Mouse (Mus musculus): ENCODE data around the gene Atl2.

Atl2 gene

DNA sequence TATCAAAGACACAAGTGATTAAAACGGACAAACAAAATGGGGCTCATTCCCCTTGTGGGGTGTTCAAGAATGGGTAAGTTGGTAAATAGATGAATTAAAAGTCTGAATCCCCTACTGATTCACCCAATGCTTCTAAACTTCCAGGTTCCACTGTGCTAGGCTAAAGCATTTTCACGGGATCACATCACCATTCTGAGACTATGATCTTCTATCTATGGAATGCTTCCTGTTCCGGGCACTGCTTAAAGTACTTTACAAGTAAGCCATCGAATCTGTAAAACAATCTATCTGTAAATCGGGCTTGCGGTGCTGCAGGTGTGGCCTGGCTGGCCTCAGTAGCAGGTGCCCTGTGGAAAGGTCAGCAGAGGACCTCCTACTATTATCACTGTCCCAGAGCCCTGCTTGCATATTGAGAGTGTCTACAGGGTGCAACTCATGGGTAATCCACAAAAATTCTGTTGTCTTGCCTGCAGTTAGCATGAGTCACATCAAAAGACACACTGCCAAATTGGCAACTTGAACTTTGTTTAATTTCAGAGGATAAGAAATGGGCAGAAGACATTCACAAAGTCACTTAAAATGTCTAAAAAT, 2.3 kb upstream of the Atl2 start:
- DNase-seq (ENCODE audit: low read depth in 1 of 2, low spot score in 2 of 2), result no peak

DNA sequence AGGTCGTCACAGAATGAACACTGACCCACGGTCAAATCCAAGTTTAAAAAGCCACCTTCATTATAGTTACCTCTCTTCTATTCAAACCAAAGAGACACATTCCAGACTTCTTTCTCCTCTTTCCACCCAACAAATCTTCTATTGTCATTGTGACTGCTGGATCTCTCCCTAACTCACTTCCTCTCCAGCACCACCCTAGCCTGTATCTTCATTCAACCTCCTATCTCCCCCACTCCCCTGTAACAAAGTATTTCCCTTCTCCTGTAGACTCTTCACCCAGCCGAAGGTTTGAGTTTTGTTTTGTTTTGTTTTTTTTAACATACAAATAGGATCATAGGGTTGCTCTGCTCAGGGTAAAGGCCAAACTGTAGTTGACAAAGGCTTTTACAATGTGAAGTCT, 1.7 kb upstream of the Atl2 start:
- no peak for DNase-seq (ENCODE audit: low read depth in 1 of 2, low spot score in 2 of 2)

DNA sequence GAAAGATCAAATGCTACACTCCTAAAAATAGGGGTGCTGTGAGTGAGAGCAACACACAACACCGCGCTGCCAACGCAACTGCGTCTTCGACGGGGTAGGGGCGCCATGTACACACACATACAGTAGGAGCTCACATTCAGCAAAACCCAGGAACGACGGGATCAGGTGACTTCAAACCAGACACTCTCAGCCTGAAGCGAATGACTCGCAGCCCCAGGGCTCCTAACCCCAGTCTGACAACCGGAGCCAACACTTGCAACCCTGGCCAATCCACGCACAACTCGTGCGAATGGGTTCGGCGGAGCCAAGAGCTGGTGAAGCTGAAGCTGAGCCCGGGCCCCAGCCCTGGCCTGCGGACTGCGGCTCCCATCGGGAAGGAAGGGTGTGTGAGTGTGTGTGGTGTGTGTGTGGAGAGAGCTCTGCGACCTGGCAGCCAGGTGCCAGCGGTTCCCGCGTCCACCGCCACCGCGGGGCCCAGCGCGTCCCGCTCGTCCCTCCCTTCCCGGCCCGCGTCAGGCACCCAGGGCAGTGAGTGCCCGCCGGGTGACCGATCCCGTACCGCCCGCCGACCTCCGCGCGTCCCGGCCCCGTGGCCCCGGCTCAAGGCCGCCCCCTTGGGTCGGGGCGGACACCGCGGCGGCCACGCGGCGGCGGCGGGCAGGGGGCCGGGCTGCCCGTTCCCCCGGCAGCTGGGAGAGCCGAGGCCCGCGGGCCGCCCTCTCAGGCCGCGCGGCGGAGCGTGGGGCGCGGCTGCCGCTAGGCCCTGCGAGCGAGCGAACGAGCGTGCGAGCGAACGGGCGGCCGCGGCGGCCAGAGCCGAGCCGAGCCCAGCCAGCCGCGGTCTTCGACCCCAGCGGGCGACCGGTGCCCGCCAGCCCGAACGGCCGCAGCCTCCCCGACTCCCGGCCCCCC, 696 bp downstream of the Atl2 start:
- peak; percentile 5 to 34 for DNase-seq (ENCODE audit: low read depth in 1 of 2, low spot score in 2 of 2)

DNA sequence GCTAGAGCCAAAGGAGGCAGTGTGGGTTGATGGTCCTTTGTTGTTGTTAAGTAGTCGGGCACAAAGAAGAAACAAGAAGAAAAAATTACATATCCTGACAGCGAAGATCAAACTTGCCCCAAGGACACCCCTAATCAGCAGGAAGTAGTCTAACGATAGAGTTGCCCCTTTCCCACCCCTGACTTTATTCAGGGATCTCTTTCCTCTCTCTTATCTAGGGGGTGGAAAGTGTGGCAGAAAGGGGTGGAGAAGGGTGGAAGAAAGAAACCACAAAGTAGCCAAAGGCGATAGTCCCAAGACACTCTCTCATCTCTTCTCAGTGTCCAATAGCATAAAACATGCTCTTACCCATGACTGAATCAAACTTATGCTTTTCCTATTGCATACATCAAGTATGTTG, 1.9 kb downstream of the Atl2 start:
- DNase-seq (ENCODE audit: low read depth in 1 of 2, low spot score in 2 of 2), result no peak

DNA sequence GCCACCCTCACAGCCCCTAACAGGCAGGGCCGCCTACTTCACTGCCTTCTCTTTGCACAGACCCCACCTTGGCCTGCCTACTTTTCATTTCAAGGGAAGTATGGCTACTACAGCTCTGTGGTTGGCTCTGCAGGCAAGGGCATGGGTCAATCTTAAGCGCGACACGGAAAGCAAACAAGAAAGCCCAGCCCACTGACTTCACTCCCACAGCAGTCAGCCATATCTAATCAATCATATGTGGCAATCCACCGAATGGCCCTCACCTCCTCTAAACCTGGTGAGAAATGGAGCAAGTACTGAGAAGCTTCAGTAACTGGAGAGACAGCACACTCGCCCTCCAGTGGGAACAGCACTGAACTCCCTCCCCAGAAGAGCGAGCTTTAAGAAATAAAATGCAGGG, 4.0 kb downstream of the Atl2 start:
- no peak for DNase-seq (ENCODE audit: low read depth in 1 of 2, low spot score in 2 of 2)

DNA sequence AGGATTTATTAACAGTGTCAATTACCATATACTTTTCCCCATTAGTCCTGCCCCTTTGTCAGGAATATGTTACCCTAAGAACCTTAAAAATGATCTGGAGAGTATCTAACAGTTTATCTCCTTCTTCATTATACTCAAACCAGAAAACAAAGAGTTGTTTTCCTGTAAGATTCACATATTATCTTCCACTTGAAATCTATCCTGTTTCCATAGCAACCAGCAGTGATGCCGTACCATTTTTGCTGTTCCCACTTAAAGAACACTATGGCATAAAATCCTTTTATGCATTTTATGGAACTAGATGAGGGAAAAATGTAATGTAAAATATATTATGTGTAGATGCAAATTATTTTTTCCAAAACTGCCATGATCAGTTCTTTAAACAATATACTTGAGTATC, 8.0 kb downstream of the Atl2 start:
- DNase-seq (ENCODE audit: low read depth in 1 of 2, low spot score in 2 of 2), result no peak

DNA sequence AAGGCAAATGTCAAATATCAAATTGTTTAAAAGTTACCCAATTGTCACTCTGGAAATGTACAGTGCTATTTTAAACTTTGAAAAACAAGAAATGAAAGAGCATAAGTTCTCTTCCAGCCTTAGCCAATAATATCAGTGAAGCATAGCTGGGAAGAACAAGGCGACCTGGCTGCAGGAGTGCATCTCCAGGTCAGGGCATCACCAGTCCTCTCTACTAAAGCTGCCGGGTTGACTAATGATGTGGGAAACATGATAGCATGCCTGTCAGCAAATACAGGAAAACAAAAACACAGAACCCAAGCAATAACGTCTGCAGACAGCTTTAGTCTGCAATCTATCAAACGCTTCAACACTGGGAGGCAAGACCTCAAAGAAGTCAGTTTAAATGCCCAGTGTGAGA, 12.7 kb downstream of the Atl2 start:
- DNase-seq (ENCODE audit: low read depth in 1 of 2, low spot score in 2 of 2), result no peak

DNA sequence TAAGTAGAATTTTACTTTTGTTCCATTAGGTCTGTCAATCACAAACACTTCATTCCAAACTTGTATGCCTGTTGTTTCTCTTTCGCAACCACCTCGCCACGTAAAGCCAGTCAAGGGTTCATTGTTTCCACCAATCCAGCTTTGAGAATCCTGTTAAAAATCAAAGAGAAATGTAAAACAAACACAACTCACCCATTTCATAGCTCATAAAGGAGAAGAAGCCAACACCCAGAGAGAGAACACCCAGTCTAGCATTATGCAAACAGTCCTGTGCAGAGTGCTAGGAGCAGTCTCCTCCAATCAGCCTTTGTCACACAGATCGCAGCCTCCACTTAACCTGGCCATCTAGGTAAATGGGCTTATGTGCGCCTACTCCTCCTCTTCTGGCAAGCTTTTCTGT, 30.9 kb downstream of the Atl2 start:
- DNase-seq (ENCODE audit: low read depth in 1 of 2, low spot score in 2 of 2), result no peak

DNA sequence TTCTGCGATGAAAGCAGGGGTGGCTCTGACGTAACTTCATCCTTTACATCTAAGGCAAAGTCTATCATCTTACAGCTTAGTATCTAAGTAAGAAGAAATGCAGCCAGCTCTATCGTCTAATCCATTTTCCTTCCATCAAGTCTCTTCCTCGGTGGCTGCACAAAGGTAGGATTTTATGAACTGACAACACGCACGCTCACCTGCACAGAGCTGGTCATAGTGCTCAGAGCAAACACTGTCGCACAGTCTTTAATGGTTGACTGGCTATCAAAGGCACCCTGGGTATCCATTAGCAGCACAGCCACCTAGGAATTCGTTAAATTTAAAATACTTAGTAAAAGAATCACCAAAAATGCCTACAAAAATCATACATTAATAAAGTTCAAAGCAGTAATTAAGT, 31.4 kb downstream of the Atl2 start:
- DNase-seq (ENCODE audit: low read depth in 1 of 2, low spot score in 2 of 2), result no peak

DNA sequence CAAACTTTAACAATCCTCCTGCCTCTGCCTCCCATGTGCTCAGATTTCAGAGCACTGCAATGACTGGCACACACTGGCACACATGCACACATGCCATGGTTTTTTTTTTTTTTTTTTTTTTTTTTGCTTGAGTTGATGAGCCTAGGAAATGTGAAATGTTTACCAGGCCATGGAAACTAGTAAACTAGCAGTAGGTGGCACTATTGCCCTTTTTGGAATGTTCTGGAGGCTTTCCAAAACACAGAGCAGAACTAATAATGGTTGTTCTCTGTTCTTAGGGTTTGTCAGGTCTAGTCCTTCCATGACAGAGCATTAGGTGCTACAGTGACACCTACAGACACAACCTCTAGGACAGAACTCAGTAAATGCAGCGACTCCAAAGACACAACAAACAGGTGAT, 33.9 kb downstream of the Atl2 start:
- no peak for DNase-seq (ENCODE audit: low read depth in 1 of 2, low spot score in 2 of 2)

DNA sequence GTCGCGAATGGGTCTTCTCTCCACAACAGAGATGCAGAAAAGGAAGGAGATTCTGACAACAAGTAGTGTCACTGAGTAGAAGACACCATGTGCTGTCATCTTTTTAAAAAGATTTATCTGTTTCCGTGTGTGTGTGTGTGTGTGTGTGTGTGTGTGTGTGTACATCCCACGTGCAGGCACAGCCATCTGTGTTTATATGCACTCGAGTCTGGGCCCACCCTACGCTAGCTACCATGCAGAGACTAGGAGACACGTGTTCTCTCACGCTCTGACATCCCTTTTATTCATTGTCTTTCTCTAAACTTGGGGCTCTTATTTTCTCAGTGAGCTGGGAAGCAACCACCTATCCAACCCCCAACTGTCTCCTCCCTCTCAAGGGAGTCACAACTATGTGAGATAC, 40.4 kb downstream of the Atl2 start:
- no peak for DNase-seq (ENCODE audit: low read depth in 1 of 2, low spot score in 2 of 2)

DNA sequence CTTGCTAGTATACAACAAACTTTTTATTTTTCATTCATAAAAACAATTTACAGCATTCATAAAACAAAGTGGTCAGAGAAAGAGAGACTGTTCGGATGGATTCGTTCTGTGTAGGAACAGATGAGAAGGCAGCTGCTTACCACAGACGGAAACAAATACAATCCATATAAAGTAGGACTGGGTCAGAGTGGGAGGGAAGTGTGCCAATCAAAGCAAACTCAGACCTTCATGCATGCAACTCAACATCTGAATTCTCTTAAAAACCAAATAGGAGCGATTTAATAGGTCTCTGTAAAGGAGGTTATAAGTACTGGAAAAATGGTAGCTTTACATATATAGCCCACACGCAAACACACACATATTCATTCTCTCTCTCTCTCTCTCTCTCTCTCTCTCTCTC, 47.5 kb downstream of the Atl2 start:
- no peak for DNase-seq (ENCODE audit: low read depth in 1 of 2, low spot score in 2 of 2)

DNA sequence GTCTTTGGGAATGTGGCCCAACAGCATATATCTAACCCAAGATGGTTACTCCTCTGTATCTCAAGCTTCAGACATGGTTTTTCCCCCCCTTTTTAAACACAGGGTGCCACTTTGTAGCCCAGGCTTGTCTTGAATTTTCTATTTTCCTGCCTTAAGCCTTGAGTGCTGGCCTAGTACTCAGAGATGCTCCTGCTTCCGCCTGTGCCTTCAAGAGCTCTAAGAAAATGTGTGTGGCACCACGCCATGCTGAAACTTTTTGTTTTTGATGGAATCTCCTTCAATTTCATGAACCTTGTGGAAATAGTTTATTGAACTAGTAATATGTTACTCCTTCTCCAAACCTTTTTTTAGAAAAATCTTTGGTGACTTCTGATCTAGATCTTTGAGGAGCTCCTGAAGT, 49.7 kb downstream of the Atl2 start:
- DNase-seq (ENCODE audit: low read depth in 1 of 2, low spot score in 2 of 2), result no peak

DNA sequence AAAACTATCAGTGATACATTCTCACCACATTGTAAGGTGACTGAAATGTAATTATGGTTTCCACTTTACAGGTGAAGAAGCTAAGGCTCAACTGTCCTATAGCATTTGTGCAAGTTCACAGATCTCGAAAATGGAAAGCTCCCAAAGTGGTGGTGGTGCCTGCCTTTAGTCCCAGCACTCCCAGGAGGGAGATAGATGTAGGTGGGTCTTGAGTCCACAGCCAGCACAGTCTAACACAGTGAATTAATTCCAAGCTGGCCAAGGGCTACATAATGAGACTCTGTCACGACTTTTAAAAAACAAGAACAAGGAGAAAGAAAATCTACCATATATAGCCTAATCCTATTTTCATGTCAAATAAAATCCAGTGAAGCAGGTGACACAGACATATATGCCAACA, 50.2 kb downstream of the Atl2 start:
- DNase-seq (ENCODE audit: low read depth in 1 of 2, low spot score in 2 of 2), result no peak

DNA sequence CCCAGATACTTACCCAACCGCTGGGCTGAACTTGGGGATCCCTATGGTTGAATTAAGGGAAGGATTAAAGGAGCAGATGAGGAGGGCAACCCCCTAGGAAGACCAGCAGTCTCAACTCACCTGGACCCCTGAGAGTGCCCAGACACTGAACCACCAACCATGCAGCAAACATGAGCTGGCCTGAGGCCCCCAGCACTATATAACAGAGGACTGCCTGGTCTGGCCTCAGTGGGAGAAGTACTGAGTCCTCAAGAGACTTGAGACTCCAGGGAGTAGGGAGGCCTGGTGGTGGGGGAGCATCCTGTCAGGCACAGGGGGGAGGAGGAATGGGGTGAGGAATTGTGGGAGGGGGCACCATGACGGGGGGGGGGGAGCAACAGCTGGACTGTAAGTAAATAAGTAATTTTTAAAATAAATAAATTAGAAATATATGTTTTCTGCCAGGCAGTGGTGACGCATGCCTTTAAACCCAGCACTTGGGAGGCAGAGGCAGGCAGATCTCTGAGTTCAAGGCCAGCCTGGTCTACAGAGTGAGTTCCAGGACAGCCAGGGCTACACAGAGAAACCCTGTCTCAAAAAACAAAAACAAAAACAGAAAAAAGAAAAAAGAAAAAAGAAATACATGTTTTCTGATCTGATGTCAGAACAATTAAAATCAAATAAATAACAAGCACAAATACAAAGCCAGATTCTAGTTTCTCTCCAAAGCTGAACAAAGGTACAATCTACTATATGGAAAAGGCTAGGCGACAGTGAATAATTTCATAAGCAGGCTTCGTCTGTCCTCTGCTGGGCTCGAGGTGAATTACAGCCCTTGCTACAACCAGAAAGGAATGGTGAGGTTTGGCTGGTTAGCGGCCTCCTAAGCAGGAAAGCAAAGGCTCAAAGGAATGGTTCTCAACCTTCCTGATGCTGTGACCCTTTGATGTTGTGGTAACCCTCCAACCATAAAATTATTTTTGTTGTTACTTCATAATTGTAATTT, 55.4 kb downstream of the Atl2 start:
- peak in 1 of 2 experiments; percentile 4 for DNase-seq (ENCODE audit: low read depth in 1 of 2, low spot score in 2 of 2)

DNA sequence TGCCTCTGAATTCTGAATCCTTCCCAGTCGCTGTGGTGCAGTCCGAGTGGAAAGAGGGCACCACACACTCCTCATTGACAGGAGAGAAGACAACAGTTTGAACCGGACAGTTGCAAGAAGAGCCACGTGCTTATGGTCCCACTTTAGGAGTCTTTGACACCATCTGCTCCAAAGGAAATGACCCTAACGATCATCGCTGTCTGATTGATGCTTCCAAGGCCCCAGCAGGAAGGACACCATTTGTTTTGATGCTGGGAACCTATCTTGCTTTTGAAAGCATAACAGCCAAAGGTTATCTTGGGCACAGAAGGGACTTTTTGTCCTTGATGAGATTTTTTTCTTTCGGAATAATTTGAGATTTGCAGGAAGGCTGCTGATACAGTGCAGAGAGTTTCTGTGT, 58.9 kb downstream of the Atl2 start:
- DNase-seq (ENCODE audit: low read depth in 1 of 2, low spot score in 2 of 2), result no peak

DNA sequence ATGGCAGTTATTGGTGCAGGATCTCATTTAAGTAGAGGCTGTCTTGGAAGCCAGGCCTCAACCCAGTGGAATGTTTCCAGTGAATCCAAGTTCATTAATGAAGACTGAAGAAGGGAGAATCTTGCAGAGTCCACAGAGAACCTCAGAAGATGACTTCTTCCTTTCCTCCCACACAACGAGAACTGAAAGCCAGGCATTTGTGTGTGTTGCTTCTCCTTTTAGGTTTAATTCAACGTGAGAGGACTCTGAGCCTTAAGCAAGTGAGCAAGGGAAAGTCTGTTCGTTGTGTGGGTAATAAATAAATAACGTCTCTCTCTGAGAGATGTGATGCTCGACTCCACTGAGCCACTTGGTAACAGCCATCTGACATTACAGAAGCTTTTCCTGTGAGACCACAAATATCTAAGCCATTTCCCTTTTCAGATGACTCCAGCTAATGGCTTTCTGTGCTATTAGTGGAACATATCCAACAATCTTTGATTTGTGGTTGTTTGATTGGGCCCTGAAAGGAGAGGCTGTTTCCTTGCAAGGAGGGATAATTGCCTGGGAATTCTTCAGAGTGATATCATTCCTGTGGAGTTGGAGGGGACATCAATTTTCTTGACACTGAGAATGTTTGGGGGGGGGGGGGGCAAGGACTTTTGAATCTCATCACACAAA, 60.1 kb downstream of the Atl2 start:
- no peak for DNase-seq (ENCODE audit: low read depth in 1 of 2, low spot score in 2 of 2)

DNA sequence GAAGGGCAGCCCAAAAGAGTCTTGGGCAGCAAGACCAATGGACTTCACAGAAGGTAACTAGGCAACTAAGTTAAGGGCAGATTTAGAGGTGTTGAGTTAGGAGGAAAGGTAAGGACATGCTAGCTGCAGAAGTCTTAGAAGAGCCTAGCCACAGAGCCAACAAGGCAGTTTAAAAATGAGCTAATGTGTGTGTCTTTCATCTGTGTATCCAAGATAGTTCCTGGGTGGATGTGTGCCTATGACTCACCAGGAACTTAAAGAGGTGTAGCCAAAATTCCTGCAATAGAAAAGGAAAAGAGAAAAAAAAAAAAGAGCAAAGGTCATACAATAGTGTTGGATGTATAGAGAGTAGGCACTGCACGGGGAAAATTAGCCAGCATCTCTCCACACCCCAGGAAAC, 63.6 kb downstream of the Atl2 start:
- no peak for DNase-seq (ENCODE audit: low read depth in 1 of 2, low spot score in 2 of 2)

DNA sequence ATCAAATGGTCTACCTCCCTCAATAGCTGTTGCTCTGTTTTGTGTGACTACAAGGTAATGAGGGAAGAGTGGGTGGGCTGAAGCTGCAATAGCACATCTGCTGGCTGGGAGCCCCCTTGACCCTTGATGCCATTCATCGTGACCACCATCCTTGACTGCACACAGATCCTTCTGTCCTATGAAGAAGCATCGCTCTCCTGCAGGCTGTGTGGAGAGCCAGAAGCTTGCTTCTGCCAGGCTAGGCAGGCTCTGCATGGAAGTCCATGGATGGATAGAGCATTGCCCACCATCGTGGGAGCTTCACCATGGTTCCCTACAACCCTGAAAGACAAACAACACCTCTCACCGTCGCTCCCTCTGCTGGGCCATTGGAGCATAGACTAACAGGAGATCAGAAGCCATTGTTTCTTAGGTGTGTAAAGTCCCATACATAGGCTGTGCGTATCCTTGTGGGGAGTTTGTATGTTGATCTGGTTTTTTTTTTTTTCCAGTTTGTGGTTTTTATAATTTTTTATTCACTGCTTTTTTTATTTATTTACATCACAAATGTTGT, 69.4 kb downstream of the Atl2 start:
- DNase-seq (ENCODE audit: low read depth in 1 of 2, low spot score in 2 of 2), result no peak

DNA sequence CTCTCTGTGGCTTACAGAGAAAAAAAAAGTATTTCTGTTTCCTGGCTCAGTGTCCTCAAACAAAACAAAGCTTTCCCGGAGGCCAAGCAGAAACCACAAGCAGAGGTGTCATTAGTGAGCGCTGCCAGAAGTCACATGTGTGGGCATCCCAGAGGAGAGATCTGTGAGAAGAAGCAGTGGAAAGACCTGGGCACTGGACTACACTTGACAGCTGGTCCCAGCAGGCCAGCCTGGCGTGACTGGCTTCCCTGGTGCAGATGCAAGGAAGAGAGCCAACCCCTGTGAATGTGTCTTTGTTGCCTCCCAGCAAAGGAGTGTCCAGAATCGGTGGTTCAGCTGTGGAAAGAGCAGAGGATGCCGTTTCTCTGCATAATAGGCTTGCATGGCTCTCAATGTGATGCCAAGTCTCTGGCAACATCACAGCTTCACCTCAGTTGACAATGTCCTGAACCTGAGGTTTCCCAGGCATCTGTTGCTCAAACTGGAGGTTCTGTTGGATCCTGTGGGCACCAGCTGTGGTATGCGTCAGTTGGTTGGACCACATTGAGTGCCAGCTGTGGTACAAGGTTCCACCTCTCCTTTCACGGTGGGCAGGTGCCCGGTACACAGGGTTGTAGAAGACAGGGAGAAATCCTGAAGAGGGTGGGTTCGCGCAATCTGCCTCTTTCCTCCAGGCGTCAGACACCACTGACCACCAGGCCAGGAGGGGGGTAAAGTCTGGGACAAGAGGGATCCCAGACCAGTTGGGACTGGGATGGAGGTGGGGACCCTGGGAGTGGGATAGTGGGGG, 70.5 kb downstream of the Atl2 start:
- DNase-seq (ENCODE audit: low read depth in 1 of 2, low spot score in 2 of 2), result no peak
